Mouse (Mus musculus): Measurements from ENCODE around the gene Egfl8. TPM values are rescaled to one million over a fixed set of nuclear protein-coding genes. Genes with fewer than 3 reads are reported as not detected.

Egfl8 gene
- 1 to 10 TPM; 4.3 to 5.2 TPM for total RNA-seq (2021)

- intact Hi-C loops (cut with DNase I) = loop anchor here (10.0 kb wide), 1 partner anchor 171 kb away; no protein-coding TSS in a partner anchor
- DNase-seq (ENCODE audit: extremely low spot score in 1 of 2, low spot score in 2 of 2) = no peak
These were observed at the start of gene Egfl8 for GRCm38 (mm10) chr17:34615871-34616270. Egfl8 (minus strand) TSS chr17:34615971.

- DNase-seq (ENCODE audit: extremely low spot score in 1 of 2, low spot score in 2 of 2) = no peak
- intact Hi-C loops (cut with DNase I) = no loop called here
These were observed 48.7 kb upstream of the Egfl8 start for GRCm38 (mm10) chr17:34664472-34664871.

DNA sequence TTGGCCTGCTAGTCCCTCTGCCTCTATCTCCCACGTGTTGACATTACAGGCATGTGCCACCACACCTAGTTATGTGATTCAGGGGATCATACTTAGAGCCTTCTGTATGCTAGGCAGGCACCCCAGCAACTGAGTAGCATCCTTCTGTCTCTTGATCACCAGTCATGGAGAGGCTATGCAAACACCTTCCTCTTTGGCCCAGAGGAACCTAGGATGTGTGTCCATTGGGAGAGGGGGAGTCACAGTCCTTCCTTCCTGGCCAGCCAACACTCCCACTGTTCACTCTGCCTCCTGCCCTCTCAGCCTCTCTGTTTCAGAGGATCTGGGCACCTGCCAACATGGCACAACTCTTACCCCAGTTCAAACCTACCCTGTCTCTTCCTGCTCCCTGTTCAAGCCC is 47.8 kb upstream of the Egfl8 start:
- DNase-seq (ENCODE audit: extremely low spot score in 1 of 2, low spot score in 2 of 2) = no peak
- intact Hi-C loops (cut with DNase I) = no loop called here

DNA sequence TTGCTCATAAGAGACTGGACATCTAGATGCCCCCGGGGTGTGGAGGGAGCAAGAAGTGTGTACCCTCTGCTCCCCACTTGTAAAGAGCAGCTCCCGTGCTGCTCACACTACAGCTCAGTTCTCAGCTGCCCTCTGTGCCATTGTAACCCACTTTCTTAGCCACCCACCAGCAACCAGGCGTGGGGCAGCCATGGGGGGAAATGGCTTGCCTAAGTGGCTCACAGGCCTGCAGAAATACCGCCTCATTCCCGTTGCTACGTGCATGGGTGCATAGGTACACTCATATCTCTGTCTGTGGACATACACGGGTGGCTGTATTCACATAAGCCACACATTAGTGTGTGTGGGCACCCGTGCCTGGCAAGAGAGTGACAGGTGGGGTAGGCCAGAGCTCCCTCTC is 47.2 kb upstream of the Egfl8 start:
- intact Hi-C loops (cut with DNase I) = no loop called here
- DNase-seq (ENCODE audit: extremely low spot score in 1 of 2, low spot score in 2 of 2) = no peak

GRCm38 (mm10) chr17:34662468-34662867 is 46.7 kb upstream of the Egfl8 start:
- no peak for DNase-seq (ENCODE audit: extremely low spot score in 1 of 2, low spot score in 2 of 2)
- intact Hi-C loops (cut with DNase I) = no loop called here

- intact Hi-C loops (cut with DNase I) = no loop called here
- DNase-seq (ENCODE audit: extremely low spot score in 1 of 2, low spot score in 2 of 2) = peak in 1 of 2 experiments; percentile 67
These were observed 45.4 kb upstream of the Egfl8 start for GRCm38 (mm10) chr17:34661121-34661591.

- intact Hi-C loops (cut with DNase I) = no loop called here
- DNase-seq (ENCODE audit: extremely low spot score in 1 of 2, low spot score in 2 of 2) = no peak
These were observed 44.6 kb upstream of the Egfl8 start for GRCm38 (mm10) chr17:34660259-34660820.

- no peak for DNase-seq (ENCODE audit: extremely low spot score in 1 of 2, low spot score in 2 of 2)
- intact Hi-C loops (cut with DNase I) = no loop called here
These were observed 44.1 kb upstream of the Egfl8 start for GRCm38 (mm10) chr17:34659897-34660214.

DNA sequence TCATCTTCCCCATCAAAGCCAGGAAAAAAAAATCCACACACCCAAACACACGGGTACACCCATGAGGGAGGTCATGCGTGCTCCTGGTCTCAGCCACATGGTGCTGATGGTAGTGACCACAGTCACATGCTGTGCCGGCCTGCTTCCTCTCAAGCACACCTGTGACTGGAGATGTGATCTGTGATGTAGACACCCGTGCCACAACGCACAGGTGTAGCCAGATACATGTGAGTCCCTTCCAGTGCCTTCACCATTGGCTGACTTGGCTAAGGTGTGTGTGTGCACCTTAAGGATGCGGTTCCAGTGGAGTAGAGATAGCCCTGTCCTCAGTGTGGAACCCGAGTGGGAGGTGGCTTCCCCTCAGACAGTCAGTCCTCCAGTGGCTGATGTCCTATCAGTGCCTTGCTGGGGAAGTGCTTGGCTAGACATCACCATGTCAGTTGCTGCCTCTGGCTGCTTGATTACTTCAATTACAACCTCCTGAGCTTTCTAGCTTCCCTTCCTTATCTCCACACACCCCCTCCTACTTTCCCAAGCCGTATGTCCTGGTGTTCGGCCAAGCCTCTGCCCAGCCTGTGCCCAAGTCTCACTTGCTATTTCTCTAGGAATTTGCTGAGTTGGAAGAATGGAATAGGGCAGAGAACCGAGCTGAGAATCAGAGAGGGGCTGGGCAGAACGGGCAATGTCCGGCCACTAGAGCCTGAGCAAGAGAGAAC is 43.6 kb upstream of the Egfl8 start:
- intact Hi-C loops (cut with DNase I) = no loop called here
- no peak for DNase-seq (ENCODE audit: extremely low spot score in 1 of 2, low spot score in 2 of 2)

DNA sequence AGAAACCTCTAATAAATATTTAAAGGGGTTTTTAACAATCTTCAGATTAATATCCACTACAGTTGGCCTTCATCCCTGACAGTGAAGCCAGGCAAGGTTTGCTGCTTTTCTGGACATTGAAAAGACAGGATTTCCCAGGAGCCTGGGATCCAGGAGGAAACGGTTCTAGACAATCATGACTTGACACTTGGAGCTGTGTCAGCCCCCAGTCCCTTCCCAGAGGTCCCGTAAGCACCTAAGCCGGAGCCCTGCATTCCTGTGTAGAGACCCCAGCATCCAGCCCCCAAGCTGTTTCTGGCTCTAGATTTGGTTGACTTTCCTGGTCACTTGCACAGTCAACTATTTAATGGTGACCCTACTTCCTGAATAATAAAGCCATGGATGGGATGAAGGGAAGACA is 42.8 kb upstream of the Egfl8 start:
- intact Hi-C loops (cut with DNase I) = no loop called here
- no peak for DNase-seq (ENCODE audit: extremely low spot score in 1 of 2, low spot score in 2 of 2)

- DNase-seq (ENCODE audit: extremely low spot score in 1 of 2, low spot score in 2 of 2) = no peak
- intact Hi-C loops (cut with DNase I) = no loop called here
These were observed 42.4 kb upstream of the Egfl8 start for GRCm38 (mm10) chr17:34658145-34658544.

- DNase-seq (ENCODE audit: extremely low spot score in 1 of 2, low spot score in 2 of 2) = no peak
- intact Hi-C loops (cut with DNase I) = no loop called here
These were observed 41.5 kb upstream of the Egfl8 start for GRCm38 (mm10) chr17:34657271-34657670.

- no peak for DNase-seq (ENCODE audit: extremely low spot score in 1 of 2, low spot score in 2 of 2)
- intact Hi-C loops (cut with DNase I) = no loop called here
These were observed 40.9 kb upstream of the Egfl8 start for GRCm38 (mm10) chr17:34656666-34657065.

- DNase-seq (ENCODE audit: extremely low spot score in 1 of 2, low spot score in 2 of 2) = peak in 1 of 2 experiments; percentile 91
- intact Hi-C loops (cut with DNase I) = no loop called here
These were observed 39.8 kb upstream of the Egfl8 start for GRCm38 (mm10) chr17:34655581-34655991.

GRCm38 (mm10) chr17:34655160-34655559 is 39.4 kb upstream of the Egfl8 start:
- intact Hi-C loops (cut with DNase I) = no loop called here
- DNase-seq (ENCODE audit: extremely low spot score in 1 of 2, low spot score in 2 of 2) = no peak

DNA sequence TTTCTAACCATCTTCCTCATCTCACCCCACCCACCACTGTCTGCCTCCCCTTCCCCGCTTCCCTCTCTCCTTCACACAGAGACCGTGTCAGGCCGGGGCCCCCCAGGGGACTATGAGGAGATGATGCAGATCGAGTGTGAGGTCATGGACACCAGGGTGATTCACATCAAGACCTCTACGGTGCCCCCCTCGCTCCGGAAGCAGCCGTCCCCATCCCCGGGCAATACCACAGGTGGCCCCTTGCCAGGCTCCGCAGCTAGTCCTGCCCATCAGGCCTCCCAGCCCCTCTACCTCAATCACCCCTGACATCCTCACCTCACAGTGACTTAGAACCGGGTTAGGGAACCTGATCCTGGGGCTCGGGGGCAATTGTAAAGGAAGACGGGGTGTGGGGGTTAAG is 38.6 kb upstream of the Egfl8 start:
- intact Hi-C loops (cut with DNase I) = loop anchor here (5.0 kb wide), 2 partner anchors 58 to 183 kb away; partner anchors contain the start of genes Dxo and Stk19
- DNase-seq (ENCODE audit: extremely low spot score in 1 of 2, low spot score in 2 of 2) = peak in 1 of 2 experiments; percentile 70

DNA sequence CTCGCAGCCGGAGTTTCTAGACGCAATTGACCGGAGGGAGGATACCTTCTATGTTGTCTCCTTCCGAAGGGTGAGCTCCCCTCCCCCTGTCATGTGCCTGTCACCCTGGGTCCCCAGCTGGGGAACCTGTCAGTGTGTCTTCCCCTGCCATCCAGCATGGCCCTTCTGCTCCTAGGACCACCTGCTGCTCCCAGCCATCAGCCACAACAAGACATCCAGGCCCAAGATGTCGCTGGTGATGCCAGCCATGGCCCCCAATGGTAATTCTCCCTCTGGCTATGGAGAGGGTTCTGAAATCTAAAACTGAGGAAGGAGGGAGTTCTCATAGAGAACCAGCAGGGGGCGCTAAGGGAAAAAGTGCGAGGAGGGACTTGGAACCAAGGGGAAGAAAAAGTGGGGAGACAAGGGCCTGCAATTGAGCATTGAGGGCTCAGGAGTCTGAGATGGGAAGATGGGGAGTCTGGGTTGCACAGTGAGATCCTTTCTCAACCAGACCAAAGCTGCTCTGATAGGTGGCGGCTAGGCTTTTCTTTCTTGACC is 38.0 kb upstream of the Egfl8 start:
- intact Hi-C loops (cut with DNase I) = loop anchor here (5.0 kb wide), 2 partner anchors 58 to 183 kb away; partner anchors contain the start of genes Dxo and Stk19
- peak in 1 of 2 experiments; percentile 70 for DNase-seq (ENCODE audit: extremely low spot score in 1 of 2, low spot score in 2 of 2)

DNA sequence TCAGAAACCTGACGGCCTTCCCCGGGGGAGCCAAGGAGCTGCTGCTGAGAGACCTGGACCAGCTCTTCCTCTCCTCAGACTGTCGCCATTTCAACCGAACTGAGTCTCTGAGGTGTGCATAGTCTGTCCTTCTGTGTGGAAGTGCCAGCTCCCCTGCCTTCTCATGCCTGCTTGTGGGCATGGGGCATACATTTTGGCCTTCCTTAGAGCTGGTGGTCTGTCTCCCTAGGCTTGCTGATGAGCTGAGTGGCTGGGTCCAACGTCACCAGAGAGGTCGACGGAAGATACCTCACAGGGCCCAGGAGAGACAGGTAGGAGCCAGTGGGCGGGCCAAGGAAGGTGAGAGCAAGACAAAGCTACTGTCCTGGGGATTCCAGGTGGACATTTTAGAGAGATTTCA is 37.2 kb upstream of the Egfl8 start:
- intact Hi-C loops (cut with DNase I) = loop anchor here (5.0 kb wide), 2 partner anchors 59 to 184 kb away; partner anchors contain the start of genes Dxo and Stk19
- DNase-seq (ENCODE audit: extremely low spot score in 1 of 2, low spot score in 2 of 2) = peak in 1 of 2 experiments; percentile 24

- intact Hi-C loops (cut with DNase I) = loop anchor here (5.0 kb wide), 2 partner anchors 60 to 185 kb away; partner anchors contain the start of genes Dxo and Stk19
These were observed 36.8 kb upstream of the Egfl8 start for GRCm38 (mm10) chr17:34652546-34652945.

More at GRCm38 (mm10) chr17:34652546-34652945, 36.8 kb upstream of the Egfl8 start:
- peak in 1 of 2 experiments; percentile 37 for DNase-seq (ENCODE audit: extremely low spot score in 1 of 2, low spot score in 2 of 2)
